Mouse (Mus musculus) olfactory bulb, adult 2 months (tissue): ENCODE data around the gene Pik3cd. TPM values are rescaled to one million over a fixed set of nuclear protein-coding genes. Genes with fewer than 3 reads are reported as not detected.
"Not testable (repeated sequence)": the region's sequence is repeated elsewhere in the genome, so short reads cannot be mapped to it uniquely, and the experiment has no call there.

ENCODE experiments used
- H3K27ac ChIP-seq: fragments of 200-500 bp; 2 replicates; pipeline ENCODE4 v1.5.1; 2012; ENCODE audit warnings: low read depth, low read length; ENCODE audit not compliant: insufficient read depth
- H3K4me1 ChIP-seq: fragments of 200-500 bp; 2 replicates; pipeline ENCODE4 v1.6.1; 2012; ENCODE audit warnings: low read length; ENCODE audit not compliant: control insufficient read depth, insufficient read depth
- H3K4me3 ChIP-seq: fragments of 200-500 bp; 2 replicates; pipeline ENCODE4 v1.5.1; 2012; ENCODE audit warnings: mild to moderate bottlenecking, low read depth, low read length, moderate library complexity; ENCODE audit not compliant: insufficient read depth
- CTCF ChIP-seq: fragments of 200-500 bp; IDR thresholded peaks from 2 replicates; pipeline ENCODE4 v1.5.1; 2012; ENCODE audit warnings: low read depth, mild to moderate bottlenecking, low read length, moderate library complexity; ENCODE audit not compliant: insufficient read depth
- POLR2A ChIP-seq: fragments of 200-500 bp; IDR thresholded peaks from 2 replicates; pipeline ENCODE4 v1.6.1; 2012; ENCODE audit warnings: mild to moderate bottlenecking, low read depth, low read length, moderate library complexity; ENCODE audit not compliant: insufficient read depth
- WGBS: fragments of 180-500 bp; shearing (Covaris S2); methylation state at CpG from one replicate; pipeline ENCODE4 v1.1.7; 2018; 5-methylcytosine and 5-hydroxymethylcytosine counted together
- polyA plus RNA-seq: library from polyadenylated mRNA; stranded (reverse); fragments of >200 nt; gene quantifications from 2 replicates; pipeline ENCODE4 v1.2.4, GENCODE M21; 2012; ENCODE audit warnings: low replicate concordance; ENCODE audit not compliant: missing spikeins, insufficient read depth, insufficient read length

The Pik3cd gene
- polyA plus RNA-seq, 1 experiment = not detected

- WGBS = 39% methylated on average over 9 of the region's 9 CpGs
- TF ChIP-seq CTCF = no peak
- Histone ChIP-seq H3K27ac (no peak overlapping the region), H3K4me3 (no peak overlapping the region), H3K4me1 (peaks cover 10% of the 10 kb centered on the region)
Measured at GRCm38 (mm10) chr4:149628810-149629209, 73.6 kb downstream of the Pik3cd start.

DNA sequence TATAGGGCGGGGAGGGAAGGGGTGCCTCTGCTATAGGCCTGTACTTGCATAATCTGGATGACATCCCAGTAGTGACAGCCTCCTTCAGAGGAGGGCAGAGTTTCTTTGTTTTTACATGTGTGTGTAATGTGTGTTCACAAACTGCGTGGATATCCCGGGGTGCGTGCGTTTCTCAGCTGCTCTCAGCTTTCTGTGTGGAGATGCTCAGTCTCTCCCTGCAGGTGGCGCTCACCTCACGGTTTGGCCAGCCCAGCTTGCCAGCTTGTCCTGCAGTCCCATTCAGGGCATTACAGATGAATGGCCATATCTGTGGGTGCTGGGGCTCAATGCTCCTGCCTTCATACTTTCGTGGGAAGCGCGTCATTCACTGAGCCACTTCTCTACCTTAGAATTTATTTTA, 74.0 kb downstream of the Pik3cd start:
- Histone ChIP-seq H3K27ac (no peak overlapping the region), H3K4me1 (peaks cover 12% of the 10 kb centered on the region), H3K4me3 (no peak overlapping the region)
- WGBS = 54% methylated on average over 10 of the region's 10 CpGs
- TF ChIP-seq POLR2A (no peak), CTCF (peak; percentile 43)

DNA sequence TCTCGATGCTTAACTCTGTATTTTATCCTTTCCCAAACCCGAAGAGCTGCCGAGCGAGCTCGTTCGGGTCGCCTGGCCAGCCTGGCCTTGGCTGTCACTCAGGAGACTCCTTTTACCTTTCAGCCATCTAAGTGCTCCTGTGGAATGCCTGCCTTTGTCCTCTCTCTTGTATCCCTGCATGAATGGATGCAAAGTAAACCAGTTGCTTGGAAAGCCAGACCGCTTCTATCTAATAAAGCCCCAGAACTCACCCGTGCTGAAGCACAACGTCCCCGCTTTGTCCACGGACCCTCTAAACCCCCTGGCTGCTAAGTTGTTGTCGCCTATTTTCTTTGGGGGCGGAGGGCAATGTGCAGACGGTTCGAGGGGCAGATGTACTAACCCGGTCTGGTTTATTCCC, 75.6 kb downstream of the Pik3cd start:
- Histone ChIP-seq H3K4me1 (peaks cover 12% of the 10 kb centered on the region), H3K27ac (no peak overlapping the region), H3K4me3 (no peak overlapping the region)
- no peak for TF ChIP-seq CTCF
- no peak for TF ChIP-seq POLR2A
- 69% methylated on average over 17 of the region's 17 CpGs for WGBS

DNA sequence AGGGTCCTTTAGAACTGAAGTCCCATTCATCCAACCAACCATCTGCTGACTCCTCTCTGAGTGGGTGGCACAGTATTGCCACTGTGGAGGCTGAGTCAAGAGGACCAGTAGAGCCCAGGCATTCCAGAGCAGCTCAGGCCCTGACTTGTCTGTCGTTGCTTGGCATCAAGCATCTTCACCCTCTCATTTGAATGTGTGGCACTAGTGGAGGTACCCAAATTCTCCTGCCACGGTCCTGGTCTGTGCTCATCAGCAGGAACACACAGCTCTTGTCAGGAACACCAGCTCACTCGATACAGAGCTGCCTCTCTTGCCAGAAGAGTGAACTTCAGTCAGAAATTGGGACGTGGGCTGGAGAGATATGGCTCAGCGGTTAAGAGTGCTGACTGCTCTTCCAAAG, 78.7 kb downstream of the Pik3cd start:
- H3K27ac ChIP-seq = no peak overlapping the region
- H3K4me1 ChIP-seq = peaks cover 14% of the 10 kb centered on the region
- H3K4me3 ChIP-seq = no peak overlapping the region
- TF ChIP-seq CTCF = no peak
- no peak for TF ChIP-seq POLR2A
- 80% methylated on average over 5 of the region's 5 CpGs for WGBS

DNA sequence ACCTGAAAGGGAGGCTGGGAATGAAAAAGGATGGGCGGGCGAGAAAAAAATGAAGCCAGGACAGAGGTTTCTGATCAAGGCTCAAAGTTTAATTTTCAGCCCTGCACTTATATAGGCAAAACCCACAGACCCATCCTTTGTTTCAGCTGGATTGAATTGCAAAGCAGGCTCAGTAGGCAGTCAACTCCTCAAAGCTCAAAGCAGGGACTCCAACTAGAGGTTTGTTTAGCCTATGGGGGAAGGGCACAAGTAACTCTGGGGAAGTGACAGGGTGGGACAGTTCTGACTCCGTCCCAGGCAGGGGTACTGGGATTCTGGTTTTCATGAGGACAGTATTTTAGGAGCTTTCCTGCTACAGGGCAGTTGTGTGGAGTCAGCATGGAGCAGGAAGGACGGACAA, 81.1 kb downstream of the Pik3cd start:
- no peak overlapping the region for H3K4me3 ChIP-seq
- no peak overlapping the region for H3K27ac ChIP-seq
- TF ChIP-seq POLR2A = no peak
- no peak for TF ChIP-seq CTCF
- WGBS = 69% methylated on average over 4 of the region's 4 CpGs
- peaks cover 6% of the 10 kb centered on the region; the same call in 1 of the 2 replicates for H3K4me1 ChIP-seq

DNA sequence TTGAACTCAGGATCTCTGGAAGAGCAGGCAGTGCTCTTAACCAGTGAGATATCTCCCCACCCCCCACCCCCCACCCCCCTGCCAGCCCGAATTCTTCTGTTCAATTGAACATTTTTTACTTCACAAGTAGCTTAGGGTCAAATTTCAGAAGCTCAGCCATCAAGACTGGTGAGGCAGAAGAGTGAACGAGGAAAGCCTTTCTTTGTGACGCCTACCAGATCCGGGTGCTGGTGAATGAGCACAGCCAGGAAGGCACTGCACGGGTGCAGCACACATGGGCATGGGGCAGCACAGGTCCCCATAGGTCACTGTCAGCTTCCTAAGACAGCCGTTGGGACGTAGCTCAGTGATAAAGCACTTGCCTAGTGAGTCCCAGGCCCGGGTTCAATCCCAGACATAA, 82.4 kb downstream of the Pik3cd start:
- H3K4me3 ChIP-seq = no peak overlapping the region
- H3K27ac ChIP-seq = no peak overlapping the region
- 57% methylated on average over 8 of the region's 8 CpGs for WGBS
- 0 out of 2 replicates have a peak, but pooled peaks cover 4% of the 10 kb centered on the region for H3K4me1 ChIP-seq
- TF ChIP-seq POLR2A = no peak
- TF ChIP-seq CTCF = no peak

DNA sequence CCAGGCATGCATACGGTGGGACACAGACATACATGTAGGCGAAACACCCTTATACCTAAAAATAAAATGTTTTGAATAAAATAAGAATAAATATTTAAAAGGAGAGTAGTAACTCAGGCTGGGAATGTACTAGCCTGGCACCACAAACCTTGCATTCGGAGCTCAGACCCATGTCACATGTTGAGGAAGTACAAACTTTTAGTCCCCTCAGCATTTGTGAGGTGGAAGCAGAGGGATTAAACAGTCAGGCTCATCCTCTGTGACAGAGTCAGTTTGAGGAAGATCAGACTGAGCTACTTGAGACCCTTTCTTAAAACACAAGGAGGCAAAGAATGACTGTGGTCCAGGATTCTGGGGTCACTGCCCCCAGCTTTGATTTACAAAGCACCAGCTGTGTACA, 85.4 kb downstream of the Pik3cd start:
- H3K27ac ChIP-seq, H3K4me1 ChIP-seq, H3K4me3 ChIP-seq: not testable (repeated sequence)
- WGBS = 97% methylated on average over 3 of the region's 3 CpGs

DNA sequence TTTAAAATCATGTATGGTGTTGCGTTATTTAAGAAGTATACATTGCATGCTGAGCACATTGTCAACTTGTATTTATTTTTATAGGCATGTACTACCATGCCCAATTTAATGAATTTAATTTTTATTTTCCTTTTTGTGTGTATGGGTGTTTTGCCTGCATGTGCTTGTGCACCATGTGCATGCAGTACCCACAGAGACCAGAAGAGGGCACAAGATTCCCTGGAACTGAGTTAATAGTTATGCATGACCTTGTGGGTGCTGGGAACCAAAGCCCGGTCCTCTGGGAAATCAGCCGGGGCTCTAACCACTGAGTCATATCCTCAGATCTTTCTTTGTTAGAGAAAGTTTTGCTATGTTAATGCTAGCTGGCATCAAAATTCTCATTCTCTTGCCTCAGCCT, 87.5 kb downstream of the Pik3cd start:
- over 99% methylated on average over 3 of the region's 3 CpGs for WGBS
- Histone ChIP-seq H3K27ac (no peak overlapping the region), H3K4me1 (no peaks in the 10 kb centered on the region), H3K4me3 (no peak overlapping the region)
- TF ChIP-seq CTCF (no peak), POLR2A (no peak)

GRCm38 (mm10) chr4:149613497-149613896, 88.9 kb downstream of the Pik3cd start:
- not testable (repeated sequence) for H3K27ac ChIP-seq
- 77% methylated on average over 6 of the region's 6 CpGs for WGBS

GRCm38 (mm10) chr4:149611376-149612044, 90.9 kb downstream of the Pik3cd start:
- WGBS = 50% methylated on average over 10 of the region's 10 CpGs

More at GRCm38 (mm10) chr4:149613497-149613896, 88.9 kb downstream of the Pik3cd start:
- H3K4me3 ChIP-seq = not testable (repeated sequence)
- peaks cover 10% of the 10 kb centered on the region; the same call in 1 of the 2 replicates for H3K4me1 ChIP-seq

More at GRCm38 (mm10) chr4:149611376-149612044, 90.9 kb downstream of the Pik3cd start:
- Histone ChIP-seq H3K27ac (no peak overlapping the region), H3K4me1 (peaks cover 14% of the 10 kb centered on the region; the same call in 1 of the 2 replicates), H3K4me3 (no peak overlapping the region)
- TF ChIP-seq CTCF (0 out of 2 replicates have a peak, but pooled peaks have one; percentile 25), POLR2A (no peak)
